Mouse (Mus musculus) monocyte, adult 5-6 weeks (primary cell): ENCODE results near the gene Sncg. TPM values are rescaled to one million over a fixed set of nuclear protein-coding genes. Genes with fewer than 3 reads are reported as not detected.
"Not testable (repeated sequence)": the region's sequence is repeated elsewhere in the genome, so short reads cannot be mapped to it uniquely, and the experiment has no call there.

Source experiments
- ATAC-seq: fragments of 153-309, 156-312 bp; replicated peaks from 2 replicates; pipeline ENCODE4 v1.8.0; 2017; ENCODE audit warnings: mild to moderate bottlenecking; ENCODE audit not compliant: low TSS enrichment, insufficient number of reproducible peaks, severe bottlenecking, poor library complexity, low FRiP score
- total RNA-seq: library from RNA; stranded (forward); fragments of 200-1000, 200-491, 200-594 nt; gene quantifications from 3 replicates; pipeline ENCODE4 v1.2.3, GENCODE M21; 2017

The Sncg gene
- not detected in 3 replicates for total RNA-seq

DNA sequence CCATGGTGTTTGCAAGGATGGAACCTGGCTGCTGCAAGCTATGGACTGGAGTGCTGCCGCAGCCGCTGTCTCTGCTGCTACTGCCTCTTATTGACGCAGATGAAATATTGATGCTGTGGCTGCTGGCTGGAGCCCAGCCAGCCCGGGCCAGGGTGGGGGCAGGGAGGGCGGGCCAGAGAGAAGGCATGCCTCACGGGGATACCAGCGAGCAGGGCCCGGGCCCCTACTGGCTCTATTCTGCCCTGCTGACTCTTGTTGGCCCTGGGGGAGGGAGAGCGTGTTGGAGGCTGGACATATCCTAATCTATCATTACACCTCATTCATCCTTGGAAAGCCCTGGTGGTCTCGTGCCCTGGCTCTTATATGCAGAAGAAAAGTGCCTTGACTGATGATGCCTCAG, at the start of gene Sncg:
TSS of gene Sncg (minus strand) at position 213 of the 400 bp plus-strand sequence.
- no peak for ATAC-seq

DNA sequence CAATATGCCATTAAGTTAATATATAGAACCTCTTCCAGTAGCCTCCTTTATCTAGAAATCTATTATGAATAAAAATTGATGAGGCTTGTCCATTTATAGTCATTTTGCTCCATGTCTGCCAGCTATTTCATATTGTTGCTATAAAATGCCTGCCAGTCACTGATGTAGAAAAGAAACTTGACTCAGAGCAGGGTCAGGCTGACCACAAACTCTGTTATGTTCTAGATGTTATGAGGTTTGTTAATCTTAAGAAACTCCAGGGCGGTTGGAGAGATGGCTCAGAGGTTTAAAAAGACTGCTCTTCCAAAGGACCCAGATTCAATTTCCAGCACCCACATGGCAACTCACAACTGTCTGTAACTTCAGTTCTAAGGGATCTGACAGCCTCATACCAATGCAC, 46.5 kb upstream of the Sncg start:
- no peak for ATAC-seq

DNA sequence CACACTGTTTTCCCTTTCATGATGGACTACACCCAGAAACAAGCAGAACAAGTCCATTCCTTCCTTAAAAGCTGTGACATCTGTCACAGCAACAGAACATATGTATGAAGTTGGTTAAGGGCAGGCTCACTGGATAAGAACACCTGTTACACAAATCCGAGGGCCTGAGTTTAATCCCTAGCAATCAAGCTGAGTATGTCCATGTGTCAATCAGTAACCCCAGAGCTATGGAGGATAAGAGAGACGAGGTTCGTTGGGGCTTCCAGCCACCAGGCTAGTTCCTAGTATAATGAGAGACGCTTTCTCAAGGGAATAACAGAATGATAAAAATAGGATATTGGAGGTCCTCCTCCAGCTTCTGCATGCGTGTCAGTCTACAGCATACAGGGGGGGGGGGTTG, 42.9 kb upstream of the Sncg start:
- ATAC-seq = no peak

DNA sequence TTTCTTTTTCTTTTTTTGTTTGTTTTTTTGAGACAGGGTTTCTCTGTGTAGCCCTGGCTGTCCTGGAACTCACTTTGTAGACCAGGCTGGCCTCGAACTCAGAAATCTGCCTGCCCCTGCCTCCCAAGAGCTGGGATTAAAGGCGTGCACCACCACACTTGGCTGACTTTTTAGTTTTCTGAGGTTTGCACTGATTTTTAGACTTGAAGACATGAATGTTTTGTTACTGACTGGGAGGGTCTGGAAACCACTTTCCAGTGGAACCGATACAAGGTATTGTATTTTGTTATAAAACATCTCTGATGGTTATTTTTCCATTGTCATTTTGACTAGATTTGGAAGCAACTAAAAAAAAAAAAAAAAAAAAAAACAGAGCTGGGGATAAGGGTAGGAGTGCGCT, 42.4 kb upstream of the Sncg start:
- ATAC-seq = not testable (repeated sequence)

DNA sequence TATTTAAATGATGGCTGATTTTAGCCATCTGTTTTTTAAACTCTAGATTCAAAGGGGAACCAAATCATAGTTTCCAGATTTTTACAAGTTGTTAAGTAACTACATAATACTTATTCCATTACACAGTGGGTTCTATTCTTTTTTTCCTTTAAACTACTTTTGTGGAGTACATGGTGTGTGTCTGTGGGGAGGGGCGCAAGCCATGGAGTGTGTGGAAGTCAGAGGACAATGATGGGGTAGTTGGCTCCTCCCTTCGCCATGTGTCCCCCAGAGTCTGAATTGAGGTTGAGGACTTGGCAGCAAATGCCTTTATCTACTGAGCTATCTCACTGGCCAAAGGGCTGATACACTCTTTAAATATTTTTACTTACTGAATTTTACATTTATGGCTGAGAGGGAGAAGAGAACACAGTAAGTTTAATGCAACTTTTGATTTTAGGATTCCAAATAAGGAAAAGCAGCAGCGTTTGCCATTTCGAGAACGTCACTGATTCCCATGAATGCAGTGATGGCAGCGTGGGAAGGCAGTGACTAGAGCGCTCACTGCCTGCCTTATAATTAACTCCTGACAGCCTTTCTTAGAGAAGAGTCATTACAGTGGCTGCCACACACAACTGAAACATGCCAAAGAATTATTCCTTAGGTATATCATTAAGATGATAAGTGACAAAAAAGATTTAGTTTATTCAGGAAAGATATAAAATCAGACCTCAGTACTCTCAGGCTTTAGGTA, 37.7 kb upstream of the Sncg start:
- ATAC-seq = no peak

DNA sequence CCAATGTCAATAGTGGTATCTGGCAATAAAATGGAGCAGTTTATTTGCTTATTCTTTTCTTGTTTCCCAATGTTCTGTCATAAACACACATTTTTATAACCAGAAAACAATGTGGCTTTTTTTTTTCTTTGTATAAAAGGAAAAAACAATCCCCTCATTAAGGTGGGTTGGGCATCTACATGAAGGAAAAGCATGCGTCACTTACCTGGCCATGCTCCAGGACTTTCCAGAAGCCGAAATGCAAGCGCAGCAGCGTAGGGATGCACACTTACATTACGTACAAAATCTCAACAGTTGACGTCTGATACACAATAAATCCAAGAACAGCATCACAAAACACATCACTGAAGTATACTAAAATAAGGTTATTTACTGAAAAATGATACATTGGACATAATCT, 36.1 kb upstream of the Sncg start:
- ATAC-seq = no peak

DNA sequence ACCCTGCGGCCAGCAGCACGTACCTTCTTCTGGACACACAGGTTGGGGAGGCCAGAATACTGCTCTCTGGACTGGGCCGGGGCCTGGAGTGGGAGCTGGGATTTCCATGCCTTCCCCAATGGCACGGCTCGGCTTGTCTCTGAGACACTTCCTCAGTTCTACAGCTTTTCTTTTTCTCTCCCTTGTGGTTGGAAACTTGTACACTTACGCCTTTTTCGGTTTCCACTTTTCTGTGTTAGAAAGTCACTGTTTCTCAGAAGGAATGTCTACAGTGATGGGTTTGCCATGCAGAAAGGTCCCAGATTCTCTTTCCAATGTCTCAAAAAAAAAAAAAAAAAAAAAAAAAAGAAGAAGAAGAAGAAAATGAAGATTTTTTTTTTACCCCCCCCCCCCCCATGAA, 28.8 kb upstream of the Sncg start:
- no peak for ATAC-seq

DNA sequence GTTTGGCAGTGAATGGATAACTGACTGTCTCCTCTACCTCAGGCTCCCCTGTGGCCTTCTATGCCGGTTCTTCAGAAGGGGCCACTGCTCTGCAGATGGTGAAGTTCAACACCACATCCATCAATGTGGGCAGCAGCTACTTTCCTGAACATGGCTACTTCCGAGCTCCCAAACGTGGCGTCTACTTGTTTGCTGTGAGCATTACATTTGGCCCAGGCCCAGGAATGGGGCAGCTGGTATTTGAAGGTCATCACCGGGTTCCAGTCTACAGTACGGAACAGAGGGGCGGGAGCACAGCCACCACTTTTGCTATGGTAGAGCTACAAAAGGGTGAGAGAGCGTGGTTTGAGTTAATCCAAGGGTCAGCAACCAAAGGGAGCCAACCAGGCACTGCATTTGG, 28.3 kb upstream of the Sncg start:
- no peak for ATAC-seq

DNA sequence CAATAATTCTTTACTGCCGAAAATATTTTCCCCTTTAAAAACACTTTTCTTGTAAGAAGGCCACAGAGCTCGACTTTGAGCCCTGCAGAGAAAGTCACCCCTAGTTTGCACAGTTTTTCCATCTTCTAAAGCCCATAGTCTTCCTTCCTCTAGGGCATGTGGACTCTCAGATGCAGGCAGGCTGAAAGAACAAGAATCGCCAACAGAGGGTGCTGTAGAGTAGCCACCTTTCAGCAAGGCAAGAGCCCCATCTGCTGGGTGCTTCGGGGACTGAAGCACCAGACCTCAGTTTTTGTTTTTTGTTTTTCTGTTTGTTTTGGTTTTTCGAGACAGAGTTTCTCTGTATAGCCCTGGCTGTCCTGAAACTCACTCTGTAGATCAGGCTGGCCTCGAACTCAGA, 26.5 kb upstream of the Sncg start:
- ATAC-seq = peak; percentile 87

DNA sequence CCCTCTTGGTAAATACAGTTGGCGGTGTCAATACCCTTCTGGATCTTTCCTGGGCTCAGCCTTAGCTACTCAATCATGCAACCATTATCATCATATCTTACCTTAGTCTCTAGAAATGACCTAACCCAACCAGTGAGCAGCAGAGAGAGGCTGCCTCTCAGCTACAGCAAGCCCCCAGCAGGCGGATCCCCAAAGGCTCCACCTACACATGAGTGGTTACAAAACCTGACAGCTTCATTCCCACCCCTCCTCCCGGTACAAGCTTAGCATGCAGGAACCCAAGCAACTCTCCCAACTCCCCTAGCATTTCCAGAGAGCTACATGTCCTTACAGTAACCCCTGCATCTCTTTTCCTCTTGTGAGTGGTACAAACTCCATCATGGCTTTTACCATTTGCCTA, 25.4 kb upstream of the Sncg start:
- ATAC-seq = no peak

DNA sequence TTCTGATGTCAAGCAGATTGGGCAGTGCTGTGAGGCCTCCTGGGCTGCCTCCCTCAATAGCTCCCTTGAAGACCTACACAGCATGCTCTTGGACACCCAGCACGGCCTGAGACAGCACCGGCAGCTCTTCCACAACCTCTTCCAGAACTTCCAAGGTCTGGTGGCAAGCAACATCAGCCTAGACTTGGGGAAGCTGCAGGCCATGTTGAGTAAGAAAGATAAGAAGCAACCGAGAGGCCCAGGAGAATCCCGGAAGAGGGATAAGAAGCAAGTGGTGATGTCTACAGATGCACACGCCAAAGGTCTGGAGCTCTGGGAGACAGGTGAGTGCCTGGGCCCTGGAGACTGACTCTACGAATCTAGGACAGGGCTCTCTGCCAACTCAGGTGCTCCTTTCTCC, 24.7 kb upstream of the Sncg start:
- ATAC-seq = no peak

DNA sequence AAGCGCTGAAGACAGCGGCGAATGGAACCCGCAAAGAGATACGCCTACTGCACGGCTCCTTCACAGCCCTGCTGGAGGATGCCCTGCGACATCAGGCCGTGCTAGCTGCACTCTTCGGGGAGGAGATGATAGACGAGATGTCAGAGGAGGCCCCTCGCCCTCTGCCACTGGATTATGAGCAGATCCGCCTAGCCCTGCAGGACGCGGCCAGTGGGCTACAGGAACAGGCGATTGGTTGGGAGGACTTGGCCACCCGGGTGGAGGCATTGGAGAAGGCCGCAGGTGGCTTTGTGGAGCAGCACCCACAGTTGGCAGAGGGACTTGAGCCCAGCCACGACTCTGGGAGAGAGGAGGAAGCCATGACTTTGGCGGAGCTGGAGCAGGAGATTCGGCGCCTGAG, 24.3 kb upstream of the Sncg start:
- no peak for ATAC-seq

DNA sequence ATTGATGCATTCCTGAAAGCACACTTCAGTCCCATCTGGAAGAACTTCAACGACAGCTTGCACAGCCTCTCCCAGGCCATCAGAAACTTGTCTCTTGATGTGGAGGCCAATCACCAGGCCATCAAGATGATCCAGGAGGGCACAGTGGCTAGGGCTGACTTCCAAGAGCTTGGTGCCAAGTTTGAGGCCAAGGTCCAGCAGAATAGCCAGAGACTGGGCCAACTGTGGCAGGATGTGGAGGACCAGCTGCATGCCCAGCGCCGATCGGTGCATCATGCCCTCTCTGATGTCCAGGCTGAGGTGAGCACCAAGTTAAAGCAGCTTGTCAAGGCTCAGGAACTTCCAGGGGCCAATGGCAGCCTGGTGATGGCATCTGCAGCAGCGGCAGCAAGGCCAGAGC, 23.3 kb upstream of the Sncg start:
- ATAC-seq = no peak

DNA sequence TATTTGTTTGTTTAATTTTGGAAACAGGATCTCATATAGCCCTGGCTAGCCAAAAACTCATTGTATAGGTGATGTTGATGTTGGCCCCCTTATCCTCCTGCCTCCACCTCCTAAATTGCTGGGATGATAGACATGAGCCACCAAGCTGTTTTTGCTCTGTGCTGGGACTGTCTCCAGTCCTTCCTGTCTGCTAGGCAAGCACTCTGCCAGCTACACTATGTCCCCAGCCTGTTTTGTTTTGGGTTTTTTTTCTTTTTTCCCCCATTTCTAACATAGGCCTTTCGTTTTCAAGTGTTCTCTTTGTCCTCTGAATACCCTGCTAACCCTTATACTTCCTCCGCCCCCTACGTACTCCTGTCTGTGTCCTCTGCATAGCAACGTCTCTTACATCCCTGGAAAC, 18.7 kb upstream of the Sncg start:
- ATAC-seq = no peak

DNA sequence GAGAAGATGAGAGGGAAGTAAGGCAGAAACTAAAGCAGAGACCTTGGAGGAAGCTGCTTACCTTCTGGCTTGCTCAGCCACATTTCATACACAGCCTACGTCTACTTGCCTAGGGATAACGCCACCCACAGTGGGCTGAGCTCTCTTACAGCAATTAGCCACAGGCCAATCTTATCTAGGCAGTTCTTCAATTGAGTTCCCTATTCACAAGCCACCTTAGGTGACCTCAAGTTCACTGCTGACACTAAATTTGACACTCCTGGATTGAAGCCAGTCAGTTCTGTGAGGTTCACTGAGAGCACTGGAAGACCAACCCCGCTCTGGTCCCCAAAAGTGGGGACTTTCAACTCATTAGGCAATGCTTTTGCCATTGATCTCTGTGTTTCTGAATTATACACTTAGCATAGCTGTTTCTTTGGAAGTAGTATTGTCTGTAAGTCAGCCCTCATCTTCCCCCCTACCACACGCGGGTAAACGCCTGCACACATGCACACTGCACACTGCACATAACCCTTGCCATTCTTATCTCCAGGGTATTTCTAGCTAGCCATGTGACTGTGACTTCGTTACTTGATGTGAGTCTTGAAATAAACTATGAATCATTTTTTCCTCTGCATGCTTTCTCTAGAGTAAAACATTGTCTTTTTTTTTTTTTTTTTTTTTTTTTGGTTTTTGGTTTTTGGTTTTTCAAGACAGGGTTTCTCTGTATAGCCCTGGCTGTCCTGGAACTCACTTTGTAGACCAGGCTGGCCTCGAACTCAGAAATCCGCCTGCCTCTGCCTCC, 8.5 kb upstream of the Sncg start:
- no peak for ATAC-seq

DNA sequence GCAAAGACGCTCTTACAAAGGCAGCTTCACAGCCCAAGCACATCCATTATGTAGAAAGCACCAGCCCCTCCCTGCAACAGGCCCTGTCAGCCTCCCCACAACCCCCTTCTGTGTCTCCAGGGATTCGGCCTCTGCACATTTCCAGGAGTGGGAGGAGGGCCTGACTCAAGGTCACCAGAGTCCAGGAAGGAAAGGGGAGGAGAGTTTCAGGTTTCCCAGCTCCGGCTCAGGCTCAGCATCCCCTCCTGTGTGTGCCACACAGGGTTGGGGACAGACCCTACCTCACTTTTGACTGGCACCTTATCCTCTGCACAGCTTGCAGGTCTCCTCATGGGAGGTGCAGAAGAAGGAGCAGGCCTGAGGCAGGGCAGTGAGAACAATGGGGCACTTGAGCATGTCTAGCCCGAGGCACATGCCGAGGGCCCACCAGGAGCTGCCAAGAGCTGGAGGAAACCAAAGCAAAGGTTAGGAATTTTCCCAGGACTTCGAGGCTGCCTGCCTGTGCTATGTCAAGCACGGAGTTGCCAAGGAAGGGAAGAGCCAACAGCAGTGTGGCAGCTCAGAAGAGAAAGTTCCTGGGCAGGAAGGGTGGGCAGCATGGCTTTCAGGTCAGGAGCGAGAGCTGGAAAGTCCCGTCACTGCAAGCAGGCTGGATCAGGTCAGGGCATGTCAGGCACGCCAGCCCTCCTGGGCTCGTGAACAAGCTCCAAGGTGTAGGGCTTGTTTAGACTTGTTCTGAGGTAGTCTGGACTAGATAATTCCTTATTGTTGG, 4.2 kb upstream of the Sncg start:
- no peak for ATAC-seq

DNA sequence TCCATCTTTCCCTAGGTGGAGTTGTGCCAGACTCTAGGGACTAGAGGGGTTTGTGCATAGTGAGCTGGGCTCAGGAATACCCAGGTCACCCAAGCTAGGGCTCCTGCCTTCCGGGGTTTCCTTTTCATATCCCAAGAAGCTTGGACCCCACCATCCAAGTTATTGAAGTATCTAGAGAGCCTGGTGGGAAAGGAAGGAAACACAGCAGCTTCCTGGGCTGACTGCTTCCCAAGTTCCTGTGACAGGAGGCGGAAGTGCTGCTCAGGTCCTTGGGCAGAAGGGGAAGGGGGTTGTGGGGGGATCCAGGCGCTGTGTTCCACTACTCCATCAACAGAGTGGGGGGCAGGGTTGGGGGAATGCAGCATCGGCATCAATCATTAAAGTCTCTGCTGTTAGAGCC, 2.5 kb upstream of the Sncg start:
- no peak for ATAC-seq

DNA sequence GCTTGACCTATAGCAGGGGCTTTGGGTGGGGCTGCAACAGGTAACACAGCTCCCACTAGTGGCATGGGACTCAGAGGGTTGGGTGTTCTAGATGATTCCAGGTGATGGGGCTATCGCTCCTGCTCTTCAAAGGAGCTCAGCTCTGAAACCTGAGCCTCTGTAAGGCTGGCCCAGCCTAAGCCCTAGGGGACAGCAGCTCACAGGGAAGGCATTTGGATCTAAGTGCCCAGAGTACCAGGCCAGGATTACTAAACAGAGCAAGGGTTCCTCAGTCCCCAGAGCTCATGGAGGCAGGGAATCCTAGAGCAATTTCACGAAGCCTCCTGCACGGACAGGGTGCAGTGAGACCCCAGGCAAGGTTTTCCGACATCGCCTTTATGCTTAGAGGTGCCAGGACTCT, 1.4 kb upstream of the Sncg start:
- no peak for ATAC-seq

DNA sequence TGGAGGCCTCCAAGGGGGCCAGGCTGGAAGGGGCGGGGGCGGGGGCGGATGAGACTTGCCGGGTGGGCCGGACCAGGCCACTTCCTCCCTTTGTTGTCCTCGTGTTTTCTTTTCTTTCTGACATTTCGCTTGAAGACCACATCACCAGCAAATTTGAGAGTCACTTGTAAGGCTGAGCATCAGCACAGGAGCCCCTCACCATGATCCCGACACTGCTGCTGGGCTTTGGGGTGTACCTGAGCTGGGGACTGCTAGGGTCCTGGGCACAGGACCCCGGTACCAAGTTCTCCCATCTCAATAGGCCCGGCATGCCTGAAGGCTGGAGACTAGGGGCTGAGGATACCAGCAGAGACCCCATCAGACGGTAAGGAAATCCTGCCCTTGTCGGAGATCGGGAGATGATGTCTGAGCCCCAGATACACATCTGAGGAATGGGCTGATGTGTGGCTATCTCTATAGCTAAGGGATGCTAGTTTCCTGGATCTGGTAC, 871 bp upstream of the Sncg start, which contains the start of gene Mmrn2:
TSS of gene Mmrn2 (plus strand) at position 51 of the 490 bp plus-strand sequence.
- ATAC-seq = no peak
